Mouse (Mus musculus): ENCODE measurements around the gene Gm17027. TPM values are rescaled to one million over a fixed set of nuclear protein-coding genes. Genes with fewer than 3 reads are reported as not detected.
"Not testable (repeated sequence)": the region's sequence is repeated elsewhere in the genome, so short reads cannot be mapped to it uniquely, and the experiment has no call there.

Gene Gm17027
- polyA plus RNA-seq (2014; fragmentation: Nextera tagmentation; extraction: Ambion mirVana) = not detected in 2 replicates

DNA sequence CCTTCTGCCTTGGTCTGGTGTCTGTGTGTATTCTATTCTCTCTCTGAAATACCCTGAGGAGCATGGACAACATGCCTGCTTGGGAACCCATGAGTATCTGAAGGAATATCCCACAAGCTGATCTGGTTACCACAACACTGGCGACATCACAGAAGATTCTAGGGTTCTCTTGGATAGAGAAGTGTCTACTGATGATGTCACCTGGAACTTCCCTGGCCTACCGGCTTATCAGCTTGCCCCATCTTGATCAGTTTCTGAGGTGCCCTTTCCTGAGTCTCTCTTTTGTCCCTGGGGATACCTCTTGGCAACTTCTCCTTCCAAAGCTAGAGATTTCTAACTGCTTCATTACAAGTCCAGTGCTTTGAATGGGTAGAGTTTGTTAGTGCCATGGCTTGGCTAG, at the start of gene Gm17027:
Gene Gm17027, minus strand, starts transcription at position 101 of the 400 bp plus-strand sequence.
- not testable (repeated sequence) for H3K9ac ChIP-seq (ENCODE audit: low read length); H3K9me3 ChIP-seq (ENCODE audit: control insufficient read depth, low read length); H3K27me3 ChIP-seq (ENCODE audit: control insufficient read depth, insufficient read depth, low read length); H3K36me3 ChIP-seq (ENCODE audit: control insufficient read depth, insufficient read depth, low read length); H3K4me1 ChIP-seq (ENCODE audit: control insufficient read depth, insufficient read depth, low read length); H3K4me2 ChIP-seq; H3K27ac ChIP-seq (ENCODE audit: low read depth, low read length); ATAC-seq (ENCODE audit: low FRiP score); H3K4me3 ChIP-seq (ENCODE audit: low read depth, low read length); DNase-seq (ENCODE audit: low spot score, missing footprints)
- WGBS = 79% methylated on average over 2 of the region's 2 CpGs

DNA sequence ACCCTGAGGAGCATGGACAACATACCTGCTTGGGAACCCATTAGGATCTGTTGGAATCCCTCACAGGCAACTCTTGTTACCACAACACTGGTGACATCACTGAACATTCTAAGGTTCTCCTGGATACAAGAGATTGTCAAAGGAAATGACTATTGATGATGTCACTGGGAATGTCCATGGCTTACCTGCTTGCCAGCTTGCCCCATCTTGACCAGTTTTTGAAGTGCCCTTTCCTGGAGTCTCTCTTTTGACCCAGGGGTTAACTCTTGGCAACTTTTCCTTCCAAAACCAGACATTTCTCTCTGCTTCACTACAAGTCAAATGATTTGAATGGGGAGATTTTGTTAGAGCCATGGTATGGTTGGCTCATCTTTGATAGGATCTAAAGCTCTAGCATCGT, 28.3 kb upstream of the Gm17027 start, which contains the start of gene Gm3573:
Gene Gm3573, minus strand, starts transcription at position 101 of the 400 bp plus-strand sequence.
- not testable (repeated sequence) for H3K9me3 ChIP-seq (ENCODE audit: control insufficient read depth, low read length); H3K27ac ChIP-seq (ENCODE audit: low read depth, low read length); H3K4me3 ChIP-seq (ENCODE audit: low read depth, low read length); ATAC-seq (ENCODE audit: low FRiP score); H3K9ac ChIP-seq (ENCODE audit: low read length); H3K27me3 ChIP-seq (ENCODE audit: control insufficient read depth, insufficient read depth, low read length); H3K36me3 ChIP-seq (ENCODE audit: control insufficient read depth, insufficient read depth, low read length); H3K4me1 ChIP-seq (ENCODE audit: control insufficient read depth, insufficient read depth, low read length); H3K4me2 ChIP-seq
- DNase-seq (ENCODE audit: low spot score, missing footprints) = peak; percentile 4
- WGBS = no CpG with 5 or more reads among the region's 1 CpGs

DNA sequence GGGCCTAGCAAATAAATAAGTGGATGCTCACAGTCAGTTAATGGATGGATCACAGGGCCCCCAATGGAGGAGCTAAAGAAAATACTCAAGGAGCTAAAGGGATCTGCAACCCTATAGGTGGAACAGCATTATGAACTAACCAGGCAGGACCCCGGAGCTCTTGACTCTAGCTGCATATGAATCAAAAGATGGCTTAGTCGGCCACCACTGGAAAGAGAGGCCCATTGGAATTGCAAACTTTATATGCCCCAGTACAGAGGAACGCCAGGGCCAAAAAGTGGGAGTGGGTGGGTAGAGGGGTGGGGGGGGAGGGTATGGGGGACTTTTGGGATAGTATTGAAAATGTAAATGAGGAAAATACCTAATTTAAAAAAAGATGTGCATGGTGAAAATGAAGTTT, 21.5 kb upstream of the Gm17027 start:
- ATAC-seq (ENCODE audit: low FRiP score); H3K4me1 ChIP-seq (ENCODE audit: control insufficient read depth, insufficient read depth, low read length); H3K9ac ChIP-seq (ENCODE audit: low read length); H3K27ac ChIP-seq (ENCODE audit: low read depth, low read length); H3K27me3 ChIP-seq (ENCODE audit: control insufficient read depth, insufficient read depth, low read length); H3K4me2 ChIP-seq; DNase-seq (ENCODE audit: low spot score, missing footprints); H3K36me3 ChIP-seq (ENCODE audit: control insufficient read depth, insufficient read depth, low read length); H3K4me3 ChIP-seq (ENCODE audit: low read depth, low read length); H3K9me3 ChIP-seq (ENCODE audit: control insufficient read depth, low read length): not testable (repeated sequence)
- 86% methylated on average over 3 of the region's 3 CpGs for WGBS

GRCm38 (mm10) chr14:42134571-42134970, 27.9 kb downstream of the Gm17027 start:
- not testable (repeated sequence) for H3K27ac ChIP-seq (ENCODE audit: low read depth, low read length); ATAC-seq (ENCODE audit: low FRiP score); DNase-seq (ENCODE audit: low spot score, missing footprints); H3K4me1 ChIP-seq (ENCODE audit: control insufficient read depth, insufficient read depth, low read length); H3K4me3 ChIP-seq (ENCODE audit: low read depth, low read length); H3K36me3 ChIP-seq (ENCODE audit: control insufficient read depth, insufficient read depth, low read length); H3K4me2 ChIP-seq; H3K9ac ChIP-seq (ENCODE audit: low read length); H3K9me3 ChIP-seq (ENCODE audit: control insufficient read depth, low read length); H3K27me3 ChIP-seq (ENCODE audit: control insufficient read depth, insufficient read depth, low read length)
- 80% methylated on average over 6 of the region's 8 CpGs for WGBS

DNA sequence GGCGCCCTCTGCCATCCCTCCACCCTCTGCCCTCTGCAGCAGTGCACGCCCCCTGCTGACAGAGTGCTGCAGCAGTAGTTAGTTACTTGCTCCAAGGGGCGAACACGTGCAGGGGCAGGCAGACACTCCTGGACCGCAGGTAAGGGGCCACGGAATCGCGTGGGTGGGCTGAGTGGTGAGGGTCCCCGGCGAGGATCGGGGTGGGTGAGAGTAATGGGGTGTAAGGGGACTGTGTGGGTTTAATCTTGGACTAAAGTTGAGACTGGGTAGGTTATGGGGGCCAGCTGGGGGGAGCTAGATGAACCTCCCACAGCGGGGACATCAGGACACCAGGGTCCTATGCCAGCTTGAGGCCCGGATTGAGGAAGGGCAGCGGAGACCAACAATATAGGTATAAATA, 28.6 kb downstream of the Gm17027 start:
- WGBS = 43% methylated on average over 9 of the region's 14 CpGs
- not testable (repeated sequence) for H3K36me3 ChIP-seq (ENCODE audit: control insufficient read depth, insufficient read depth, low read length); H3K4me2 ChIP-seq; H3K4me1 ChIP-seq (ENCODE audit: control insufficient read depth, insufficient read depth, low read length); H3K4me3 ChIP-seq (ENCODE audit: low read depth, low read length); H3K9ac ChIP-seq (ENCODE audit: low read length); H3K27ac ChIP-seq (ENCODE audit: low read depth, low read length); H3K27me3 ChIP-seq (ENCODE audit: control insufficient read depth, insufficient read depth, low read length); H3K9me3 ChIP-seq (ENCODE audit: control insufficient read depth, low read length); ATAC-seq (ENCODE audit: low FRiP score); DNase-seq (ENCODE audit: low spot score, missing footprints)

DNA sequence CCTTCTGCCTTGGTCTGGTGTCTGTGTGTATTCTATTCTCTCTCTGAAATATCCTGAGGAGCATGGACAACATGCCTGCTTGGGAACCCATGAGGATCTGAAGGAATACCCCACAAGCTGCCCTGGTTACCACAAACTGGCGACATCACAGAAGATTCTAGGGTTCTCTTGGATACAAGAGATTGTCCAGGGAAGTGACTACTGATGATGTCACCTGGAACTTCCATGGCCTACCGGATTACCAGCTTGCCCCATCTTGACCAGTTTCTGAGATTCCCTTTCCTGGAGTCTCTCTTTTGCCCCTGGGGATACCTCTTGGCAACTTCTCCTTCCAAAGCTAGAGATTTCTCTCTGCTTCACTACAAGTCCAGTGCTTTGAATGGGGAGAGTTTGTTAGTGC, 45.2 kb downstream of the Gm17027 start, which contains the start of gene Gm7951:
Gene Gm7951, minus strand, starts transcription at position 101 of the 400 bp plus-strand sequence.
- no CpG with 5 or more reads among the region's 2 CpGs for WGBS
- not testable (repeated sequence) for H3K4me1 ChIP-seq (ENCODE audit: control insufficient read depth, insufficient read depth, low read length); H3K4me2 ChIP-seq; H3K36me3 ChIP-seq (ENCODE audit: control insufficient read depth, insufficient read depth, low read length); H3K27me3 ChIP-seq (ENCODE audit: control insufficient read depth, insufficient read depth, low read length); H3K4me3 ChIP-seq (ENCODE audit: low read depth, low read length); DNase-seq (ENCODE audit: low spot score, missing footprints); H3K9ac ChIP-seq (ENCODE audit: low read length); H3K27ac ChIP-seq (ENCODE audit: low read depth, low read length); ATAC-seq (ENCODE audit: low FRiP score); H3K9me3 ChIP-seq (ENCODE audit: control insufficient read depth, low read length)

Other genes with a start within 250 kb of the Gm17027 start
- gene 1700049E17Rik1, start 237.7 kb downstream of the Gm17027 start, polyA plus RNA-seq (2014; fragmentation: Nextera tagmentation; extraction: Ambion mirVana) = not detected in 2 replicates
- gene 1700024B05Rik, start 218.6 kb downstream of the Gm17027 start, polyA plus RNA-seq (2014; fragmentation: Nextera tagmentation; extraction: Ambion mirVana) = not detected in 2 replicates
- not detected in 2 replicates for gene Gm6401, start 194.7 kb downstream of the Gm17027 start, polyA plus RNA-seq (2014; fragmentation: Nextera tagmentation; extraction: Ambion mirVana)
- not detected in 2 replicates for gene Gm3543, start 179.3 kb downstream of the Gm17027 start, polyA plus RNA-seq (2014; fragmentation: Nextera tagmentation; extraction: Ambion mirVana)
- gene Gm7951, start 45.3 kb downstream of the Gm17027 start, polyA plus RNA-seq (2014; fragmentation: Nextera tagmentation; extraction: Ambion mirVana) = not detected in 2 replicates
- gene Gm3573, start 28.2 kb upstream of the Gm17027 start, polyA plus RNA-seq (2014; fragmentation: Nextera tagmentation; extraction: Ambion mirVana) = not detected in 2 replicates
- not detected in 2 replicates for gene Gm17026, start 97.4 kb upstream of the Gm17027 start, polyA plus RNA-seq (2014; fragmentation: Nextera tagmentation; extraction: Ambion mirVana)
- gene Gm9611, start 134.7 kb upstream of the Gm17027 start, polyA plus RNA-seq (2014; fragmentation: Nextera tagmentation; extraction: Ambion mirVana) = not detected in 2 replicates
- not detected in 2 replicates for gene Gm7995, start 147.6 kb upstream of the Gm17027 start, polyA plus RNA-seq (2014; fragmentation: Nextera tagmentation; extraction: Ambion mirVana)